Mouse (Mus musculus): ENCODE results near the gene Plcd3.

Gene Plcd3

GRCm38 (mm10) chr11:103117591-103118009 is 16.1 kb upstream of the Plcd3 start:
- DNase-seq (ENCODE audit: low spot score in 2 of 2) = no peak

- DNase-seq (ENCODE audit: low spot score in 2 of 2) = peak; percentile 65 to 75
Observed at GRCm38 (mm10) chr11:103116959-103117590, 15.6 kb upstream of the Plcd3 start.

GRCm38 (mm10) chr11:103116008-103116818 is 14.8 kb upstream of the Plcd3 start, which contains the start of gene Hexim1:
Gene Hexim1, plus strand, starts transcription at chr11:103116231.
- peak; percentile 100 for DNase-seq (ENCODE audit: low spot score in 2 of 2)

- peak; percentile 68 to 69 for DNase-seq (ENCODE audit: low spot score in 2 of 2)
Observed at GRCm38 (mm10) chr11:103115163-103116007, 13.9 kb upstream of the Plcd3 start.

GRCm38 (mm10) chr11:103114270-103114943 is 12.9 kb upstream of the Plcd3 start:
- no peak for DNase-seq (ENCODE audit: low spot score in 2 of 2)

GRCm38 (mm10) chr11:103113771-103114170 is 12.3 kb upstream of the Plcd3 start:
- DNase-seq (ENCODE audit: low spot score in 2 of 2) = no peak

- DNase-seq (ENCODE audit: low spot score in 2 of 2) = no peak
Observed at GRCm38 (mm10) chr11:103113005-103113404, 11.5 kb upstream of the Plcd3 start.

GRCm38 (mm10) chr11:103112552-103112912 is 11.1 kb upstream of the Plcd3 start:
- no peak for DNase-seq (ENCODE audit: low spot score in 2 of 2)

GRCm38 (mm10) chr11:103111881-103112551 is 10.6 kb upstream of the Plcd3 start:
- no peak for DNase-seq (ENCODE audit: low spot score in 2 of 2)

- DNase-seq (ENCODE audit: low spot score in 2 of 2) = no peak
Observed at GRCm38 (mm10) chr11:103111301-103111700, 9.8 kb upstream of the Plcd3 start.

GRCm38 (mm10) chr11:103106386-103106785 is 4.9 kb upstream of the Plcd3 start:
- no peak for DNase-seq (ENCODE audit: low spot score in 2 of 2)

GRCm38 (mm10) chr11:103105810-103106209 is 4.4 kb upstream of the Plcd3 start:
- DNase-seq (ENCODE audit: low spot score in 2 of 2) = no peak

- no peak for DNase-seq (ENCODE audit: low spot score in 2 of 2)
Observed at GRCm38 (mm10) chr11:103105180-103105725, 3.8 kb upstream of the Plcd3 start.

- no peak for DNase-seq (ENCODE audit: low spot score in 2 of 2)
Observed at GRCm38 (mm10) chr11:103104469-103104868, 3.0 kb upstream of the Plcd3 start.

- DNase-seq (ENCODE audit: low spot score in 2 of 2) = no peak
Observed at GRCm38 (mm10) chr11:103103621-103104020, 2.2 kb upstream of the Plcd3 start.

GRCm38 (mm10) chr11:103102725-103103349 is 1.4 kb upstream of the Plcd3 start:
- peak; percentile 98 to 99 for DNase-seq (ENCODE audit: low spot score in 2 of 2)

GRCm38 (mm10) chr11:103101866-103102501 is 526 bp upstream of the Plcd3 start:
- DNase-seq (ENCODE audit: low spot score in 2 of 2) = no peak

GRCm38 (mm10) chr11:103100361-103100760 is 1.1 kb downstream of the Plcd3 start:
- no peak for DNase-seq (ENCODE audit: low spot score in 2 of 2)

- no peak for DNase-seq (ENCODE audit: low spot score in 2 of 2)
Observed at GRCm38 (mm10) chr11:103099352-103099940, 2.0 kb downstream of the Plcd3 start.

Measured in spleen, postnatal 14 days (tissue).